Mouse (Mus musculus) stomach, embryonic 16.5 days (tissue): Measurements from ENCODE around the gene Smyd2. TPM values are rescaled to one million over a fixed set of nuclear protein-coding genes. Genes with fewer than 3 reads are reported as not detected.

Experiments
- ATAC-seq: fragments of 200-750 bp; cut with Nextera tagmentation; 2 replicates; pipeline ENCODE4 v1.8.0; 2017; ENCODE audit warnings: moderate number of reproducible peaks, moderate TSS enrichment; ENCODE audit not compliant: insufficient read depth, low FRiP score
- H3K27ac ChIP-seq: fragments of 300-500 bp; sonication (generic); 2 replicates; pipeline ENCODE4 v1.5.1; 2014; ENCODE audit warnings: low read length
- H3K27me3 ChIP-seq: fragments of 300-500 bp; sonication (generic); 2 replicates; pipeline ENCODE4 v1.6.1; 2014; ENCODE audit warnings: low read length, control low read depth, mixed read lengths; ENCODE audit not compliant: control insufficient read depth, insufficient read depth
- H3K36me3 ChIP-seq: fragments of 300-500 bp; sonication (generic); 2 replicates; pipeline ENCODE4 v1.6.1; 2014; ENCODE audit warnings: low read length; ENCODE audit not compliant: control insufficient read depth, insufficient read depth
- H3K4me1 ChIP-seq: fragments of 300-500 bp; sonication (generic); 2 replicates; pipeline ENCODE4 v1.6.1; 2014; ENCODE audit warnings: low read length, control low read depth, mixed read lengths; ENCODE audit not compliant: control insufficient read depth, insufficient read depth
- H3K4me2 ChIP-seq: fragments of 300-500 bp; sonication (generic); 2 replicates; pipeline ENCODE4 v1.6.1; 2014; ENCODE audit warnings: low read depth, low read length, mixed read lengths
- H3K4me3 ChIP-seq: fragments of 300-500 bp; sonication (generic); replicated peaks from 2 replicates; pipeline ENCODE4 v1.5.1; 2014; ENCODE audit warnings: mild to moderate bottlenecking, low read length
- H3K9ac ChIP-seq: fragments of 300-500 bp; sonication (generic); 2 replicates; pipeline ENCODE4 v1.6.1; 2014; ENCODE audit warnings: low read length
- H3K9me3 ChIP-seq: fragments of 300-500 bp; sonication (generic); replicated peaks from 2 replicates; pipeline ENCODE4 v1.6.1; 2016; ENCODE audit warnings: low read length, control low read depth; ENCODE audit not compliant: control insufficient read depth
- WGBS: fragments of 180-500 bp; shearing (Covaris S2); extraction: QIAGEN DNeasy Blood & Tissue Kit; methylation state at CpG from one replicate; pipeline ENCODE4 v1.1.7; 2014; 5-methylcytosine and 5-hydroxymethylcytosine counted together
- polyA plus RNA-seq: library from polyadenylated mRNA; unstranded; fragments of >200 nt; fragmentation: Nextera tagmentation; extraction: Ambion mirVana; gene quantifications from 2 replicates; pipeline ENCODE4 v1.2.1, GENCODE M21; 2015

Gene Smyd2
- polyA plus RNA-seq, 1 experiment from 2014 or later: 79.8 TPM

- no peak for ATAC-seq
- no peaks in the 10 kb centered on the region for H3K27me3 ChIP-seq
- H3K27ac ChIP-seq: no peak overlapping the region
- H3K4me1 ChIP-seq: peaks cover 10% of the 10 kb centered on the region
- no peaks in the 10 kb centered on the region for H3K9me3 ChIP-seq
- WGBS: 43% methylated on average over 18 of the region's 18 CpGs
- no peaks in the 10 kb centered on the region for H3K36me3 ChIP-seq
- H3K4me3 ChIP-seq: no peak overlapping the region
- H3K4me2 ChIP-seq: no peak overlapping the region
- no peak overlapping the region for H3K9ac ChIP-seq
Observed at GRCm38 (mm10) chr1:189883531-189884170, 38.5 kb downstream of the Smyd2 start.

- H3K9ac ChIP-seq: no peak overlapping the region
- no peak overlapping the region for H3K4me3 ChIP-seq
- peak overlapping the region; percentile 29; the same call in 1 of the 2 replicates for H3K27ac ChIP-seq
- no peak for ATAC-seq
- WGBS: 43% methylated on average over 7 of the region's 7 CpGs
- H3K4me2 ChIP-seq: no peak overlapping the region
- H3K9me3 ChIP-seq: no peaks in the 10 kb centered on the region
- H3K27me3 ChIP-seq: no peaks in the 10 kb centered on the region
- H3K4me1 ChIP-seq: peaks cover 10% of the 10 kb centered on the region
- no peaks in the 10 kb centered on the region for H3K36me3 ChIP-seq
Observed at GRCm38 (mm10) chr1:189882886-189883285, 39.3 kb downstream of the Smyd2 start.

- Histone ChIP-seq H3K36me3 (no peaks in the 10 kb centered on the region), H3K9me3 (no peaks in the 10 kb centered on the region), H3K4me3 (no peak overlapping the region), H3K4me2 (no peak overlapping the region), H3K27ac (no peak overlapping the region), H3K9ac (no peak overlapping the region), H3K4me1 (peaks cover 10% of the 10 kb centered on the region), H3K27me3 (no peaks in the 10 kb centered on the region)
- no peak for ATAC-seq
- 83% methylated on average over 14 of the region's 14 CpGs for WGBS
Observed at GRCm38 (mm10) chr1:189880745-189881144, 41.4 kb downstream of the Smyd2 start.

- no peaks in the 10 kb centered on the region for H3K27me3 ChIP-seq
- H3K4me3 ChIP-seq: no peak overlapping the region
- no peak overlapping the region for H3K4me2 ChIP-seq
- peak overlapping the region; percentile 71 for H3K27ac ChIP-seq
- H3K36me3 ChIP-seq: no peaks in the 10 kb centered on the region
- WGBS: 56% methylated on average over 8 of the region's 8 CpGs
- no peaks in the 10 kb centered on the region for H3K9me3 ChIP-seq
- H3K9ac ChIP-seq: no peak overlapping the region
- ATAC-seq: peak; percentile 37; the same call in 1 of the 2 replicates
- peaks cover 14% of the 10 kb centered on the region for H3K4me1 ChIP-seq
Observed at GRCm38 (mm10) chr1:189879965-189880364, 42.2 kb downstream of the Smyd2 start.

- ATAC-seq: peak; percentile 42; the same call in 1 of the 2 replicates
- H3K9ac ChIP-seq: 0 out of 2 replicates have a peak overlapping the region, but pooled peaks have one; percentile 41
- H3K9me3 ChIP-seq: no peaks in the 10 kb centered on the region
- no peak overlapping the region for H3K4me3 ChIP-seq
- peak overlapping the region; percentile 71 for H3K27ac ChIP-seq
- H3K4me2 ChIP-seq: no peak overlapping the region
- no peaks in the 10 kb centered on the region for H3K36me3 ChIP-seq
- WGBS: 53% methylated on average over 2 of the region's 2 CpGs
- H3K4me1 ChIP-seq: peaks cover 21% of the 10 kb centered on the region
- no peaks in the 10 kb centered on the region for H3K27me3 ChIP-seq
Observed at GRCm38 (mm10) chr1:189879212-189879611, 43.0 kb downstream of the Smyd2 start.

GRCm38 (mm10) chr1:189876162-189876561, 46.0 kb downstream of the Smyd2 start:
- Histone ChIP-seq H3K9ac (no peak overlapping the region), H3K4me2 (no peak overlapping the region), H3K27me3 (no peaks in the 10 kb centered on the region), H3K4me1 (peaks cover 14% of the 10 kb centered on the region), H3K9me3 (no peaks in the 10 kb centered on the region), H3K36me3 (0 out of 2 replicates have a peak, but pooled peaks cover 2% of the 10 kb centered on the region), H3K27ac (no peak overlapping the region), H3K4me3 (no peak overlapping the region)
- WGBS: 75% methylated on average over 8 of the region's 8 CpGs
- no peak for ATAC-seq

- H3K27ac ChIP-seq: no peak overlapping the region
- 28% methylated on average over 6 of the region's 6 CpGs for WGBS
Observed at GRCm38 (mm10) chr1:189875439-189875861, 46.7 kb downstream of the Smyd2 start.

GRCm38 (mm10) chr1:189873591-189873990, 48.6 kb downstream of the Smyd2 start:
- Histone ChIP-seq H3K9ac (no peak overlapping the region), H3K27me3 (no peaks in the 10 kb centered on the region), H3K36me3 (peaks cover 6% of the 10 kb centered on the region; the same call in 1 of the 2 replicates), H3K4me1 (peaks cover 10% of the 10 kb centered on the region; the same call in 1 of the 2 replicates), H3K27ac (no peak overlapping the region), H3K4me3 (no peak overlapping the region), H3K4me2 (no peak overlapping the region), H3K9me3 (no peaks in the 10 kb centered on the region)
- ATAC-seq: no peak
- 80% methylated on average over 8 of the region's 8 CpGs for WGBS

More at GRCm38 (mm10) chr1:189875439-189875861, 46.7 kb downstream of the Smyd2 start:
- 0 out of 2 replicates have a peak, but pooled peaks cover 2% of the 10 kb centered on the region for H3K36me3 ChIP-seq
- no peak for ATAC-seq
- no peaks in the 10 kb centered on the region for H3K9me3 ChIP-seq
- no peak overlapping the region for H3K9ac ChIP-seq
- no peak overlapping the region for H3K4me3 ChIP-seq
- H3K27me3 ChIP-seq: no peaks in the 10 kb centered on the region
- no peak overlapping the region for H3K4me2 ChIP-seq
- H3K4me1 ChIP-seq: peaks cover 14% of the 10 kb centered on the region

GRCm38 (mm10) chr1:189872050-189872449, 50.1 kb downstream of the Smyd2 start:
- no peak overlapping the region for H3K27ac ChIP-seq
- no peak overlapping the region for H3K9ac ChIP-seq
- no peaks in the 10 kb centered on the region for H3K9me3 ChIP-seq
- no peak overlapping the region for H3K4me3 ChIP-seq
- H3K4me1 ChIP-seq: peaks cover 21% of the 10 kb centered on the region
- no peak for ATAC-seq
- peaks cover 6% of the 10 kb centered on the region; the same call in 1 of the 2 replicates for H3K36me3 ChIP-seq
- WGBS: 69% methylated on average over 4 of the region's 4 CpGs
- H3K4me2 ChIP-seq: no peak overlapping the region
- no peaks in the 10 kb centered on the region for H3K27me3 ChIP-seq
